8 mouse cellular contexts compared by ENCODE assay signal in genomic region chr13:119461900-119462595, GRCm38 (mm10). TPM values are rescaled to one million over a fixed set of nuclear protein-coding genes. Genes with fewer than 3 reads are reported as not detected.
DNase-seq lines count a peak whose midpoint lies in the region; ATAC-seq and TF ChIP-seq lines count a peak whose summit lies in the region.

No protein-coding gene starts in this region.

- ATAC-seq in kidney, postnatal 0 days (replicated peaks; ENCODE audit: low FRiP score, low read depth) = peak; percentile 57
- peak; percentile 71 for ATAC-seq in forebrain, embryonic 12.5 days (ENCODE audit: low FRiP score)
- ATAC-seq in liver, embryonic 11.5 days (replicated peaks; ENCODE audit: low FRiP score) = peak; percentile 79
- peak; percentile 15; the same call in 1 of the 2 replicates for ATAC-seq in stomach, embryonic 15.5 days (ENCODE audit: insufficient read depth, low FRiP score, low read depth)

- H3K36me3 ChIP-seq in kidney, postnatal 0 days (ENCODE audit: insufficient read depth, low read length) = peaks cover 15% of the 10 kb centered on the region; the same call in 1 of the 2 replicates
- H3K36me3 ChIP-seq in forebrain, embryonic 12.5 days (replicated peaks) = peaks cover 25% of the 10 kb centered on the region
- peaks cover 6% of the 10 kb centered on the region; the same call in 1 of the 2 replicates for H3K36me3 ChIP-seq in liver, embryonic 11.5 days (ENCODE audit: control insufficient read depth, insufficient read depth, low read length)
- 0 out of 2 replicates have a peak, but pooled peaks cover 6% of the 10 kb centered on the region for H3K36me3 ChIP-seq in stomach, embryonic 15.5 days

- H3K9ac ChIP-seq in kidney, postnatal 0 days (ENCODE audit: low read depth, low read length) = peak overlapping the region; percentile 81
- peak overlapping the region; percentile 84; the same call in 1 of the 2 replicates for H3K9ac ChIP-seq in forebrain, embryonic 12.5 days
- peak overlapping the region; percentile 74 for H3K9ac ChIP-seq in liver, embryonic 11.5 days (ENCODE audit: low read depth, low read length)
- H3K9ac ChIP-seq in stomach, embryonic 15.5 days = peak overlapping the region; percentile 57; the same call in 1 of the 2 replicates

- peak; percentile 8 for DNase-seq in kidney, postnatal 0 days (ENCODE audit: low spot score)
- no peak for DNase-seq in kidney, adult 9 months
- DNase-seq in liver, embryonic 11.5 days (ENCODE audit: low spot score) = no peak
- no peak for DNase-seq in layer of hippocampus, postnatal 14 days (ENCODE audit: low spot score in 2 of 2)
- no peak for DNase-seq in thymus, postnatal 0 days (ENCODE audit: low spot score)

- TF ChIP-seq POLR2A in bone marrow, adult 2 months (IDR thresholded peaks at IDR 0.05; ENCODE audit: borderline replicate concordance, control insufficient read depth, low read depth, low read length) = no peak

- H3K27ac ChIP-seq in kidney, postnatal 0 days = peak overlapping the region; percentile 85
- H3K27ac ChIP-seq in bone marrow, adult 2 months (ENCODE audit: control insufficient read depth, insufficient read depth, low read depth, low read length, poor library complexity) = peak overlapping the region; percentile 54
- H3K27ac ChIP-seq in forebrain, embryonic 12.5 days = peak overlapping the region; percentile 80
- peak overlapping the region; percentile 58; the same call in 1 of the 2 replicates for H3K27ac ChIP-seq in liver, embryonic 11.5 days (ENCODE audit: low read depth, low read length)
- peak overlapping the region; percentile 87 for H3K27ac ChIP-seq in stomach, embryonic 15.5 days

- peak overlapping the region; percentile 86 for H3K4me3 ChIP-seq in kidney, postnatal 0 days (replicated peaks; ENCODE audit: low read depth, low read length)
- H3K4me3 ChIP-seq in bone marrow, adult 2 months (replicated peaks; ENCODE audit: control insufficient read depth, low read depth, low read length) = peak overlapping the region; percentile 96
- peak overlapping the region; percentile 77 for H3K4me3 ChIP-seq in forebrain, embryonic 12.5 days (replicated peaks)
- H3K4me3 ChIP-seq in liver, embryonic 11.5 days (ENCODE audit: low read depth, low read length) = peak overlapping the region; percentile 81
- H3K4me3 ChIP-seq in stomach, embryonic 15.5 days (replicated peaks) = peak overlapping the region; percentile 68

- H3K9me3 ChIP-seq in kidney, postnatal 0 days (replicated peaks; ENCODE audit: low read length) = no peaks in the 10 kb centered on the region
- H3K9me3 ChIP-seq in forebrain, embryonic 12.5 days = no peaks in the 10 kb centered on the region
- H3K9me3 ChIP-seq in liver, embryonic 11.5 days (ENCODE audit: control insufficient read depth, low read length) = no peaks in the 10 kb centered on the region
- H3K9me3 ChIP-seq in stomach, embryonic 15.5 days = no peaks in the 10 kb centered on the region

- TF ChIP-seq CTCF in kidney, postnatal 0 days (IDR thresholded peaks at IDR 0.05; ENCODE audit: low read depth) = no peak
- no peak for TF ChIP-seq CTCF in bone marrow, adult 2 months (IDR thresholded peaks at IDR 0.05; ENCODE audit: control insufficient read depth, insufficient read depth, low read length)

- peak overlapping the region; percentile 76 for H3K4me2 ChIP-seq in kidney, postnatal 0 days (ENCODE audit: low read length)
- peak overlapping the region; percentile 74 for H3K4me2 ChIP-seq in forebrain, embryonic 12.5 days
- H3K4me2 ChIP-seq in liver, embryonic 11.5 days = peak overlapping the region; percentile 63
- H3K4me2 ChIP-seq in stomach, embryonic 15.5 days = peak overlapping the region; percentile 65

- peaks cover 5% of the 10 kb centered on the region; the same call in 1 of the 2 replicates for H3K4me1 ChIP-seq in kidney, postnatal 0 days (replicated peaks; ENCODE audit: insufficient read depth, low read length)
- no peaks in the 10 kb centered on the region; the same call in 1 of the 2 replicates for H3K4me1 ChIP-seq in bone marrow, adult 2 months (ENCODE audit: control insufficient read depth, insufficient read depth, low read length)
- H3K4me1 ChIP-seq in forebrain, embryonic 12.5 days = peaks cover 19% of the 10 kb centered on the region
- peaks cover 8% of the 10 kb centered on the region for H3K4me1 ChIP-seq in liver, embryonic 11.5 days (replicated peaks; ENCODE audit: control insufficient read depth, insufficient read depth, low read length)
- peaks cover 5% of the 10 kb centered on the region; the same call in 1 of the 2 replicates for H3K4me1 ChIP-seq in stomach, embryonic 15.5 days

- no peaks in the 10 kb centered on the region for H3K27me3 ChIP-seq in kidney, postnatal 0 days (ENCODE audit: insufficient read depth, low read length)
- H3K27me3 ChIP-seq in forebrain, embryonic 12.5 days = no peaks in the 10 kb centered on the region
- no peaks in the 10 kb centered on the region for H3K27me3 ChIP-seq in liver, embryonic 11.5 days (replicated peaks; ENCODE audit: control insufficient read depth, insufficient read depth, low read length)
- H3K27me3 ChIP-seq in stomach, embryonic 15.5 days (replicated peaks) = no peaks in the 10 kb centered on the region

- WGBS in kidney, postnatal 0 days = 2% methylated on average over 10 of the region's 10 CpGs
- 5% methylated on average over 10 of the region's 10 CpGs for WGBS in bone marrow, adult 2 months
- WGBS in forebrain, embryonic 12.5 days = 7% methylated on average over 10 of the region's 10 CpGs
- 11% methylated on average over 10 of the region's 10 CpGs for WGBS in liver, embryonic 11.5 days
- WGBS in stomach, embryonic 15.5 days = 10% methylated on average over 10 of the region's 10 CpGs

RNA-seq across cellular contexts. Expression of gene 4833420G17Rik, which starts 0.5 kb away (rescaled TPM):
- 51.1 and 51.6 TPM in 2 replicates for polyA plus RNA-seq in kidney, postnatal 0 days (2015; fragmentation: Nextera tagmentation; extraction: Ambion mirVana)
- 26.9 and 58.6 TPM in 2 replicates for polyA plus RNA-seq in bone marrow, adult 2 months (2011; ENCODE audit: insufficient read depth, insufficient read length, low replicate concordance, missing spikeins)
- 112 and 119 TPM in 2 replicates for polyA plus RNA-seq in forebrain, embryonic 12.5 days (2016; fragmentation: Nextera tagmentation; extraction: Ambion mirVana)
- 40.3 and 40.5 TPM in 2 replicates for polyA plus RNA-seq in liver, embryonic 11.5 days (2014; fragmentation: Nextera tagmentation; extraction: Ambion mirVana)
- 52.8 and 55.4 TPM in 2 replicates for polyA plus RNA-seq in stomach, embryonic 15.5 days (2015; fragmentation: Nextera tagmentation; extraction: Ambion mirVana)
- 10 to 100 TPM; 25.3 to 25.5 TPM for total RNA-seq in layer of hippocampus, postnatal 14 days (2021)
- polyA plus RNA-seq in thymus, postnatal 0 days (2015; fragmentation: Nextera tagmentation; extraction: Ambion mirVana) = 71.9 and 91.0 TPM in 2 replicates

RNA-seq across cellular contexts. Expression of gene Tmem267, which starts 25.8 kb away (rescaled TPM):
- polyA plus RNA-seq in kidney, postnatal 0 days (2015; fragmentation: Nextera tagmentation; extraction: Ambion mirVana) = 1.6 and 1.8 TPM in 2 replicates
- polyA plus RNA-seq in bone marrow, adult 2 months (2011; ENCODE audit: insufficient read depth, insufficient read length, low replicate concordance, missing spikeins) = 2.9 and 3.4 TPM in 2 replicates
- 2.1 and 3.2 TPM in 2 replicates for polyA plus RNA-seq in forebrain, embryonic 12.5 days (2016; fragmentation: Nextera tagmentation; extraction: Ambion mirVana)
- polyA plus RNA-seq in liver, embryonic 11.5 days (2014; fragmentation: Nextera tagmentation; extraction: Ambion mirVana) = 0.90 and 1.0 TPM in 2 replicates
- 0.97 and 1.4 TPM in 2 replicates for polyA plus RNA-seq in stomach, embryonic 15.5 days (2015; fragmentation: Nextera tagmentation; extraction: Ambion mirVana)
- 10 to 100 TPM; 26.0 to 37.4 TPM for total RNA-seq in layer of hippocampus, postnatal 14 days (2021)
- polyA plus RNA-seq in thymus, postnatal 0 days (2015; fragmentation: Nextera tagmentation; extraction: Ambion mirVana) = 2.3 and 2.6 TPM in 2 replicates

RNA-seq across cellular contexts. Expression of gene 3110070M22Rik, which starts 26.1 kb away (rescaled TPM):
- polyA plus RNA-seq in kidney, postnatal 0 days (2015; fragmentation: Nextera tagmentation; extraction: Ambion mirVana) = 0.91 and 1.9 TPM in 2 replicates
- 0.88 TPM in 1 of 2 replicates, not detected in the other for polyA plus RNA-seq in bone marrow, adult 2 months (2011; ENCODE audit: insufficient read depth, insufficient read length, low replicate concordance, missing spikeins)
- polyA plus RNA-seq in forebrain, embryonic 12.5 days (2016; fragmentation: Nextera tagmentation; extraction: Ambion mirVana) = 1.2 TPM in 2 replicates
- polyA plus RNA-seq in liver, embryonic 11.5 days (2014; fragmentation: Nextera tagmentation; extraction: Ambion mirVana) = 0.48 and 0.56 TPM in 2 replicates
- 1.1 and 1.7 TPM in 2 replicates for polyA plus RNA-seq in stomach, embryonic 15.5 days (2015; fragmentation: Nextera tagmentation; extraction: Ambion mirVana)
- total RNA-seq in layer of hippocampus, postnatal 14 days (2021) = 1 to 10 TPM; 3.7 to 4.0 TPM
- 0.96 and 1.2 TPM in 2 replicates for polyA plus RNA-seq in thymus, postnatal 0 days (2015; fragmentation: Nextera tagmentation; extraction: Ambion mirVana)

RNA-seq across cellular contexts. Expression of gene Paip1, which starts 33.6 kb away (rescaled TPM):
- polyA plus RNA-seq in kidney, postnatal 0 days (2015; fragmentation: Nextera tagmentation; extraction: Ambion mirVana) = 109 and 110 TPM in 2 replicates
- polyA plus RNA-seq in bone marrow, adult 2 months (2011; ENCODE audit: insufficient read depth, insufficient read length, low replicate concordance, missing spikeins) = 22.7 and 62.0 TPM in 2 replicates
- 103 and 143 TPM in 2 replicates for polyA plus RNA-seq in forebrain, embryonic 12.5 days (2016; fragmentation: Nextera tagmentation; extraction: Ambion mirVana)
- 43.9 and 44.1 TPM in 2 replicates for polyA plus RNA-seq in liver, embryonic 11.5 days (2014; fragmentation: Nextera tagmentation; extraction: Ambion mirVana)
- 70.5 and 76.3 TPM in 2 replicates for polyA plus RNA-seq in stomach, embryonic 15.5 days (2015; fragmentation: Nextera tagmentation; extraction: Ambion mirVana)
- total RNA-seq in layer of hippocampus, postnatal 14 days (2021) = 10 to 100 TPM; 91.4 to 93.7 TPM
- polyA plus RNA-seq in thymus, postnatal 0 days (2015; fragmentation: Nextera tagmentation; extraction: Ambion mirVana) = 71.2 and 77.8 TPM in 2 replicates

Comparison
In these comparisons a context has a peak if more than half of its experiments do, and no peak if none do; other contexts are left out.
1. ATAC-seq: peak in every context shown above with its lines; median percentile 79 in liver, embryonic 11.5 days; 71 in forebrain, embryonic 12.5 days; 57 in kidney, postnatal 0 days; 15 in stomach, embryonic 15.5 days.